Mouse (Mus musculus): Measurements from ENCODE around the gene Rapgef4. TPM values are rescaled to one million over a fixed set of nuclear protein-coding genes. Genes with fewer than 3 reads are reported as not detected.
A peak's percentile ranks its signal among the peaks of the same experiment; 100 is the strongest.

The Rapgef4 gene
- total and polyA plus RNA-seq, 2 experiments from 2014 or later, result 48.5 to 78.6 TPM

GRCm38 (mm10) chr2:71958393-71958792, 22.6 kb upstream of the Rapgef4 start:
- Histone ChIP-seq H3K4me2 (ENCODE audit: low read depth, low read length, poor library complexity, severe bottlenecking) (no peak overlapping the region), H3K27ac (ENCODE audit: low read depth, low read length) (no peak overlapping the region), H3K4me3 (ENCODE audit: low read depth, low read length) (no peak overlapping the region), H3K9me3 (ENCODE audit: low read length) (no peaks in the 10 kb centered on the region), H3K36me3 (ENCODE audit: insufficient read depth, low read length) (no peaks in the 10 kb centered on the region), H3K4me1 (ENCODE audit: insufficient read depth, low read length) (no peaks in the 10 kb centered on the region), H3K27me3 (ENCODE audit: insufficient read depth, low read length) (no peaks in the 10 kb centered on the region), H3K9ac (replicated peaks; ENCODE audit: low read length, poor library complexity, severe bottlenecking) (no peak overlapping the region)
- no peak for DNase-seq (ENCODE audit: low spot score)
- WGBS, result 71% methylated on average over 3 of the region's 3 CpGs
- no peak for TF ChIP-seq CTCF (IDR thresholded peaks at IDR 0.05)
- ATAC-seq (ENCODE audit: low FRiP score), result no peak

- no peak overlapping the region for H3K9ac ChIP-seq (replicated peaks; ENCODE audit: low read length, poor library complexity, severe bottlenecking)
- DNase-seq (ENCODE audit: low spot score), result no peak
Observed at GRCm38 (mm10) chr2:71964216-71964615, 16.8 kb upstream of the Rapgef4 start.

GRCm38 (mm10) chr2:71965476-71965875, 15.6 kb upstream of the Rapgef4 start:
- DNase-seq (ENCODE audit: low spot score) (no peak), ATAC-seq (ENCODE audit: low FRiP score) (no peak)
- Histone ChIP-seq H3K4me2 (ENCODE audit: low read depth, low read length, poor library complexity, severe bottlenecking) (no peak overlapping the region), H3K4me1 (ENCODE audit: insufficient read depth, low read length) (peaks cover 6% of the 10 kb centered on the region; the same call in 1 of the 2 replicates), H3K4me3 (ENCODE audit: low read depth, low read length) (no peak overlapping the region), H3K27ac (ENCODE audit: low read depth, low read length) (no peak overlapping the region), H3K36me3 (ENCODE audit: insufficient read depth, low read length) (no peaks in the 10 kb centered on the region), H3K9ac (replicated peaks; ENCODE audit: low read length, poor library complexity, severe bottlenecking) (no peak overlapping the region), H3K27me3 (ENCODE audit: insufficient read depth, low read length) (no peaks in the 10 kb centered on the region), H3K9me3 (ENCODE audit: low read length) (no peaks in the 10 kb centered on the region)
- 94% methylated on average over 4 of the region's 4 CpGs for WGBS
- peak; percentile 50 for TF ChIP-seq CTCF (IDR thresholded peaks at IDR 0.05)

More at GRCm38 (mm10) chr2:71964216-71964615, 16.8 kb upstream of the Rapgef4 start:
- Histone ChIP-seq H3K36me3 (ENCODE audit: insufficient read depth, low read length) (no peaks in the 10 kb centered on the region), H3K27me3 (ENCODE audit: insufficient read depth, low read length) (no peaks in the 10 kb centered on the region), H3K9me3 (ENCODE audit: low read length) (no peaks in the 10 kb centered on the region), H3K4me1 (ENCODE audit: insufficient read depth, low read length) (peaks cover 6% of the 10 kb centered on the region; the same call in 1 of the 2 replicates), H3K4me2 (ENCODE audit: low read depth, low read length, poor library complexity, severe bottlenecking) (no peak overlapping the region), H3K27ac (ENCODE audit: low read depth, low read length) (no peak overlapping the region), H3K4me3 (ENCODE audit: low read depth, low read length) (no peak overlapping the region)
- WGBS, result 28% methylated on average over 10 of the region's 10 CpGs
- no peak for TF ChIP-seq CTCF (IDR thresholded peaks at IDR 0.05)
- no peak for ATAC-seq (ENCODE audit: low FRiP score)

- H3K4me2 ChIP-seq (ENCODE audit: low read depth, low read length, poor library complexity, severe bottlenecking), result no peak overlapping the region
- no peak overlapping the region for H3K27ac ChIP-seq (ENCODE audit: low read depth, low read length)
- WGBS, result 32% methylated on average over 4 of the region's 4 CpGs
- H3K9me3 ChIP-seq (ENCODE audit: low read length), result no peaks in the 10 kb centered on the region
- DNase-seq (ENCODE audit: low spot score) (peak; percentile 31), ATAC-seq (ENCODE audit: low FRiP score) (peak; percentile 31; the same call in 1 of the 2 replicates)
- H3K27me3 ChIP-seq (ENCODE audit: insufficient read depth, low read length), result no peaks in the 10 kb centered on the region
- no peak for TF ChIP-seq CTCF (IDR thresholded peaks at IDR 0.05)
- H3K36me3 ChIP-seq (ENCODE audit: insufficient read depth, low read length), result no peaks in the 10 kb centered on the region
- no peak overlapping the region for H3K4me3 ChIP-seq (ENCODE audit: low read depth, low read length)
- no peak overlapping the region for H3K9ac ChIP-seq (replicated peaks; ENCODE audit: low read length, poor library complexity, severe bottlenecking)
- H3K4me1 ChIP-seq (ENCODE audit: insufficient read depth, low read length), result peaks cover 6% of the 10 kb centered on the region; the same call in 1 of the 2 replicates
Observed at GRCm38 (mm10) chr2:71966737-71967136, 14.3 kb upstream of the Rapgef4 start.

GRCm38 (mm10) chr2:71967855-71968254, 13.2 kb upstream of the Rapgef4 start:
- Histone ChIP-seq H3K9me3 (ENCODE audit: low read length) (no peaks in the 10 kb centered on the region), H3K27me3 (ENCODE audit: insufficient read depth, low read length) (no peaks in the 10 kb centered on the region), H3K4me1 (ENCODE audit: insufficient read depth, low read length) (peaks cover 6% of the 10 kb centered on the region; the same call in 1 of the 2 replicates), H3K27ac (ENCODE audit: low read depth, low read length) (no peak overlapping the region), H3K4me3 (ENCODE audit: low read depth, low read length) (no peak overlapping the region), H3K36me3 (ENCODE audit: insufficient read depth, low read length) (no peaks in the 10 kb centered on the region), H3K4me2 (ENCODE audit: low read depth, low read length, poor library complexity, severe bottlenecking) (no peak overlapping the region), H3K9ac (replicated peaks; ENCODE audit: low read length, poor library complexity, severe bottlenecking) (no peak overlapping the region)
- DNase-seq (ENCODE audit: low spot score) (no peak), ATAC-seq (ENCODE audit: low FRiP score) (no peak)
- WGBS, result 72% methylated on average over 5 of the region's 5 CpGs
- no peak for TF ChIP-seq CTCF (IDR thresholded peaks at IDR 0.05)

GRCm38 (mm10) chr2:71973646-71974045, 7.4 kb upstream of the Rapgef4 start:
- Histone ChIP-seq H3K4me1 (ENCODE audit: insufficient read depth, low read length) (no peaks in the 10 kb centered on the region), H3K9ac (replicated peaks; ENCODE audit: low read length, poor library complexity, severe bottlenecking) (no peak overlapping the region), H3K36me3 (ENCODE audit: insufficient read depth, low read length) (no peaks in the 10 kb centered on the region), H3K4me3 (ENCODE audit: low read depth, low read length) (no peak overlapping the region), H3K27ac (ENCODE audit: low read depth, low read length) (no peak overlapping the region), H3K9me3 (ENCODE audit: low read length) (no peaks in the 10 kb centered on the region), H3K4me2 (ENCODE audit: low read depth, low read length, poor library complexity, severe bottlenecking) (no peak overlapping the region), H3K27me3 (ENCODE audit: insufficient read depth, low read length) (no peaks in the 10 kb centered on the region)
- DNase-seq (ENCODE audit: low spot score) (no peak), ATAC-seq (ENCODE audit: low FRiP score) (no peak)
- WGBS, result 91% methylated on average over 3 of the region's 3 CpGs
- no peak for TF ChIP-seq CTCF (IDR thresholded peaks at IDR 0.05)
